Mouse (Mus musculus) midbrain, embryonic 16.5 days (tissue): ENCODE measurements around the gene Olfr346. TPM values are rescaled to one million over a fixed set of nuclear protein-coding genes. Genes with fewer than 3 reads are reported as not detected.

Experiments used
- ATAC-seq: fragments of 200-750 bp; cut with Nextera tagmentation; 2 replicates; pipeline ENCODE4 v1.8.0; 2017; ENCODE audit warnings: moderate TSS enrichment
- H3K27ac ChIP-seq: fragments of 300-500 bp; sonication (generic); 2 replicates; pipeline ENCODE4 v1.5.1; 2014; ENCODE audit warnings: mild to moderate bottlenecking, low read length, mixed read lengths
- H3K27me3 ChIP-seq: fragments of 300-500 bp; sonication (generic); 2 replicates; pipeline ENCODE4 v1.6.1; 2014; ENCODE audit warnings: low read depth, low read length, mixed read lengths; ENCODE audit not compliant: control insufficient read depth, insufficient read depth
- H3K36me3 ChIP-seq: fragments of 300-500 bp; sonication (generic); 2 replicates; pipeline ENCODE4 v1.6.1; 2014; ENCODE audit warnings: mild to moderate bottlenecking, low read length, moderate library complexity, mixed read lengths; ENCODE audit not compliant: control insufficient read depth, insufficient read depth
- H3K4me1 ChIP-seq: fragments of 300-500 bp; sonication (generic); 2 replicates; pipeline ENCODE4 v1.6.1; 2014; ENCODE audit warnings: mild to moderate bottlenecking, low read length, mixed read lengths; ENCODE audit not compliant: control insufficient read depth, insufficient read depth
- H3K4me2 ChIP-seq: fragments of 300-500 bp; sonication (generic); 2 replicates; pipeline ENCODE4 v1.6.1; 2014; ENCODE audit warnings: mild to moderate bottlenecking, low read length, mixed read lengths
- H3K4me3 ChIP-seq: fragments of 300-500 bp; sonication (generic); 2 replicates; pipeline ENCODE4 v1.5.1; 2014; ENCODE audit warnings: low read depth, mild to moderate bottlenecking, low read length, moderate library complexity, mixed read lengths
- H3K9ac ChIP-seq: fragments of 300-500 bp; sonication (generic); 2 replicates; pipeline ENCODE4 v1.6.1; 2014; ENCODE audit warnings: low read depth, low read length, mixed read lengths
- H3K9me3 ChIP-seq: fragments of 300-500 bp; sonication (generic); replicated peaks from 2 replicates; pipeline ENCODE4 v1.6.1; 2014; ENCODE audit warnings: mild to moderate bottlenecking, low read length, mixed read lengths; ENCODE audit not compliant: control insufficient read depth, poor library complexity, severe bottlenecking
- WGBS: fragments of 180-500 bp; shearing (Covaris S2); extraction: QIAGEN DNeasy Blood & Tissue Kit; methylation state at CpG from one replicate; pipeline ENCODE4 v1.1.7; 2014; 5-methylcytosine and 5-hydroxymethylcytosine counted together
- polyA plus RNA-seq: library from polyadenylated mRNA; unstranded; fragments of >200 nt; fragmentation: Nextera tagmentation; extraction: Ambion mirVana; gene quantifications from 2 replicates; pipeline ENCODE4 v1.2.1, GENCODE M21; 2015

The Olfr346 gene
- polyA plus RNA-seq = not detected in 2 replicates

- Histone ChIP-seq H3K9ac (no peak within 1 kb of the TSS), H3K4me3 (no peak within 1 kb of the TSS), H3K9me3 (peaks cover 7% of the 10 kb centered on the region; the same call in 1 of the 2 replicates), H3K4me1 (no peaks in the 10 kb centered on the region), H3K36me3 (no peaks in the 10 kb centered on the region), H3K4me2 (no peak within 1 kb of the TSS), H3K27ac (no peak within 1 kb of the TSS), H3K27me3 (no peaks in the 10 kb centered on the region)
- WGBS = 95% methylated on average over 1 of the region's 1 CpGs
- ATAC-seq = no peak
Measured at GRCm38 (mm10) chr2:36685488-36685887, at the start of gene Olfr346. Gene Olfr346, plus strand, starts transcription at chr2:36685788.

GRCm38 (mm10) chr2:36639741-36640140 lies 45.8 kb upstream of the Olfr346 start, which contains the start of gene Olfr345:
Gene Olfr345, plus strand, starts transcription at chr2:36640041.
- H3K4me3 ChIP-seq = no peak within 1 kb of the TSS

GRCm38 (mm10) chr2:36731602-36732001 lies 46.0 kb downstream of the Olfr346 start, which contains the start of gene Olfr347:
Gene Olfr347, plus strand, starts transcription at chr2:36731902.
- Histone ChIP-seq H3K9me3 (peaks cover 8% of the 10 kb centered on the region; the same call in 1 of the 2 replicates), H3K4me1 (no peaks in the 10 kb centered on the region), H3K36me3 (no peaks in the 10 kb centered on the region), H3K9ac (no peak within 1 kb of the TSS), H3K4me3 (no peak within 1 kb of the TSS), H3K27me3 (no peaks in the 10 kb centered on the region), H3K4me2 (no peak within 1 kb of the TSS), H3K27ac (no peak within 1 kb of the TSS)
- no peak for ATAC-seq

More at GRCm38 (mm10) chr2:36639741-36640140, 45.8 kb upstream of the Olfr346 start, which contains the start of gene Olfr345:
- H3K36me3 ChIP-seq = no peaks in the 10 kb centered on the region
- no peak for ATAC-seq
- H3K9me3 ChIP-seq = peaks cover 8% of the 10 kb centered on the region; the same call in 1 of the 2 replicates
- H3K27me3 ChIP-seq = no peaks in the 10 kb centered on the region
- no peak within 1 kb of the TSS for H3K9ac ChIP-seq
- no peak within 1 kb of the TSS for H3K4me2 ChIP-seq
- no peaks in the 10 kb centered on the region for H3K4me1 ChIP-seq
- 67% methylated on average over 1 of the region's 1 CpGs for WGBS
- no peak within 1 kb of the TSS for H3K27ac ChIP-seq

GRCm38 (mm10) chr2:36736226-36736625 lies 50.6 kb downstream of the Olfr346 start:
- Histone ChIP-seq H3K9me3 (peaks cover 2% of the 10 kb centered on the region; the same call in 1 of the 2 replicates), H3K4me2 (no peak overlapping the region)
- WGBS = 56% methylated on average over 3 of the region's 3 CpGs

More at GRCm38 (mm10) chr2:36736226-36736625, 50.6 kb downstream of the Olfr346 start:
- no peak for ATAC-seq
- no peak overlapping the region for H3K4me3 ChIP-seq
- H3K9ac ChIP-seq = no peak overlapping the region
- H3K4me1 ChIP-seq = no peaks in the 10 kb centered on the region
- no peak overlapping the region for H3K27ac ChIP-seq
- H3K36me3 ChIP-seq = no peaks in the 10 kb centered on the region
- H3K27me3 ChIP-seq = no peaks in the 10 kb centered on the region

Other genes with a start within 250 kb of the Olfr346 start
- gene Olfr340, start 233.2 kb upstream of the Olfr346 start, polyA plus RNA-seq = not detected in 2 replicates
- gene Olfr341, start 203.3 kb upstream of the Olfr346 start, polyA plus RNA-seq = not detected in 2 replicates
- not detected in 2 replicates for gene Olfr342, start 160.8 kb upstream of the Olfr346 start, polyA plus RNA-seq
- not detected in 2 replicates for gene Olfr344, start 119.1 kb upstream of the Olfr346 start, polyA plus RNA-seq
- gene Olfr345, start 45.7 kb upstream of the Olfr346 start, polyA plus RNA-seq = not detected in 2 replicates
- not detected in 2 replicates for gene Olfr347, start 46.1 kb downstream of the Olfr346 start, polyA plus RNA-seq
- gene Olfr348, start 98.5 kb downstream of the Olfr346 start, polyA plus RNA-seq = not detected in 2 replicates
- gene Olfr50, start 104.8 kb downstream of the Olfr346 start, polyA plus RNA-seq = not detected in 2 replicates
- gene Olfr3, start 131.2 kb downstream of the Olfr346 start, polyA plus RNA-seq = not detected in 2 replicates
- not detected in 2 replicates for gene Olfr350, start 160.5 kb downstream of the Olfr346 start, polyA plus RNA-seq
- not detected in 2 replicates for gene Olfr351, start 176.9 kb downstream of the Olfr346 start, polyA plus RNA-seq
- gene Olfr352, start 182.7 kb downstream of the Olfr346 start, polyA plus RNA-seq = not detected in 2 replicates
- not detected in 2 replicates for gene Olfr353, start 207.1 kb downstream of the Olfr346 start, polyA plus RNA-seq
- gene Olfr354, start 219.9 kb downstream of the Olfr346 start, polyA plus RNA-seq = not detected in 2 replicates
- not detected in 2 replicates for gene Olfr355, start 243.1 kb downstream of the Olfr346 start, polyA plus RNA-seq